Mouse (Mus musculus): ENCODE measurements at regions not wholly inside any gene's neighbourhood (a gene's known extent, or its start where the extent isn't known, plus 50 kb on each side); places are given as distances from the start of the nearest gene placed in this dataset.

DNA sequence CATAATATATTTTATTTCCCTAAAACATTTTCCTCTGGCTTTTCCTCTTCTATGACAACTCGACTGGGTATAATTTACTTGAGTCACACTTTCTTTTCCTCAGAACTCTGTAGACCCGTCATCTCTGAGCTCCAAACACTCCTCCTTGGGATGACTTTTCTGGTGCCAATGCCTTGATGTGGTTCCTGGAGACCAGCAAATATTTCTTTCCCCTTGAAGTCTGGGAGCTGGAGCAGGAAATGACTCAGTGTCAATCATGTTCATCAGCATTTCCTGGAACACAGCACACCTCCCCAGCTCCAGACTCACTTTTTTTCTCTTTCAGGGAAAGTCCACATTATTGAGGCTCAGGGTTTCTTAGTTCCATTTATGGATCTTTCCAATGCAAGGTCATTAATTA, 197.3 kb upstream of the Irx3 start:
- no peak for DNase-seq (ENCODE audit: low spot score)

- DNase-seq (ENCODE audit: low spot score): no peak
Measured at GRCm38 (mm10) chr8:91997892-91998189, 196.0 kb upstream of the Irx3 start.

DNA sequence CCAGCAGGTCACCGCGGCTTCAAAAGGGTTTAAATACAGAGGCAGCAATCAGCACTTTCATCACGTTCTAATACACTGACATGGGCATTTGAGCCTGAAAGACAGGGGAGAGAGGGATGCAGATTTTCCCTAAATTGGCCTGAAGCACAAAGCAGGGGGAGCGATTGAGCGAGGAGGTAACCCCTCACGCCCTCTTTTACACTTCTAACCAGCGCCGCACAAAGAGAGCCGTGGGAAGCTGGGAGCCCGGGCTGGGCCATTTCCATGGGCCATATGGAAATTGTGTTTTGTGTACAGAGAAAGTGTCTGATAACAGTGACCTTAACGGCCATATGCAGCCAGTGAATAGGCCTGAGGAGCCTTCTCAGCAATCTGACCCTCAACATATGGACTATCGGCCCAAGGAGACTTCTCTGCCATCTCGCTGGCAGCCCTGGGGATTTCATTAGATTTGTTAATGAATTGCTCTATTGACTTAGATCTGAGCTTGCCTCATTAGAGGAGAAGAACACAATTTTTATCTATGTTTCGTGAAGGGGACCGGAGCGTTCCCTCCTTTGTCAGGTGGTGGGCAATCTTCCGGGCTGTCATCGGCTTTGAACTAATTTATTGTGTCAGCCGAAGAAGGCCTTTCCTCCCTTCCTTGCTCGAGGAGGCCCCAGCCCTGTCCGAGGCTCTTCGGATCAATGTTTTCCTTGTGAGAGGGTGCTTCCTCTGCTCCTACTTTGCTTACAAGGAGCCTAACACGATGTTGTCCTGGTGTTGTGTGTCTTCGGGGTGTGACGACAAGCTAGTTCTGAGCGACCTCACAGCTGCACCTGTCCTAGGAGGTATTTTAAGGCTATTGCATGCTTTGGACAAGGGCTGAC, 195.4 kb upstream of the Irx3 start:
- no peak for DNase-seq (ENCODE audit: low spot score)

DNA sequence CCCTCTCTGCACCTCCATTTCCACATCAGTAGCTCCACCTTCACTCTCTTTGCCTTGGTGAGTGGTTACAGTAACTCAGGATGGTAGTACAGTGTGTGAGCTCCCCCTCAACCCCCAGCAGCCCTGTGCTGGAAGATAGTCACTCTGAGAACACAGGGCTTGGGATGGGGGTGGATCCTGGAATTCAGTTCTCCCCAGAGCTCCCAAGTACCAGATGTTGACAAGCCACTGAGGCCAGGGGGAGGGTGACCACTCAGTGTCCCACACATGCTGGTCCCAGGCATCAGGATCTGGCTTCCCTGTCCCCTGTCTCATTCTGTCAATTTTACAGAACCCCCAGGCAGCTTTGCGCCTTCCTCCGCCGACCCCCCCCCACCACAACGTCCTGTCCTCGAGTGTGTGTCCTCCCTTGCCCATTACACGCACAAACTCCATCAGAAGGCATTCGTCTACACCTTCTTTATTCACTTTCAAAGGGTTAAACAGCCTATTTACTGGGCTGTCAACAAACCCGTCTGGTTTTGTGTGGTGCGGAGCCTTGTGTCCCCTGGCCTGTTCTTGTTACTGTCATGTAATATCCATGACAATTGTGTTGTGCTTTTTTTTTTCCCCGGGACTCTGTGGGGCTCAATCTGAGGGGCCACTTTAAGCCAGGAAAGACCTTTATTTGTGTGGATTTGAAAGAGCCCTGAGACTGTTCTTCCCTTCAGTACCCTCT, 194.6 kb upstream of the Irx3 start:
- DNase-seq (ENCODE audit: low spot score): no peak

GRCm38 (mm10) chr8:91995407-91996144, 193.7 kb upstream of the Irx3 start:
- DNase-seq (ENCODE audit: low spot score): no peak

GRCm38 (mm10) chr8:91991542-91992452, 189.9 kb upstream of the Irx3 start:
- DNase-seq (ENCODE audit: low spot score): no peak

GRCm38 (mm10) chr8:91990952-91991351, 189.1 kb upstream of the Irx3 start:
- no peak for DNase-seq (ENCODE audit: low spot score)

GRCm38 (mm10) chr8:91990048-91990447, 188.2 kb upstream of the Irx3 start:
- no peak for DNase-seq (ENCODE audit: low spot score)

DNA sequence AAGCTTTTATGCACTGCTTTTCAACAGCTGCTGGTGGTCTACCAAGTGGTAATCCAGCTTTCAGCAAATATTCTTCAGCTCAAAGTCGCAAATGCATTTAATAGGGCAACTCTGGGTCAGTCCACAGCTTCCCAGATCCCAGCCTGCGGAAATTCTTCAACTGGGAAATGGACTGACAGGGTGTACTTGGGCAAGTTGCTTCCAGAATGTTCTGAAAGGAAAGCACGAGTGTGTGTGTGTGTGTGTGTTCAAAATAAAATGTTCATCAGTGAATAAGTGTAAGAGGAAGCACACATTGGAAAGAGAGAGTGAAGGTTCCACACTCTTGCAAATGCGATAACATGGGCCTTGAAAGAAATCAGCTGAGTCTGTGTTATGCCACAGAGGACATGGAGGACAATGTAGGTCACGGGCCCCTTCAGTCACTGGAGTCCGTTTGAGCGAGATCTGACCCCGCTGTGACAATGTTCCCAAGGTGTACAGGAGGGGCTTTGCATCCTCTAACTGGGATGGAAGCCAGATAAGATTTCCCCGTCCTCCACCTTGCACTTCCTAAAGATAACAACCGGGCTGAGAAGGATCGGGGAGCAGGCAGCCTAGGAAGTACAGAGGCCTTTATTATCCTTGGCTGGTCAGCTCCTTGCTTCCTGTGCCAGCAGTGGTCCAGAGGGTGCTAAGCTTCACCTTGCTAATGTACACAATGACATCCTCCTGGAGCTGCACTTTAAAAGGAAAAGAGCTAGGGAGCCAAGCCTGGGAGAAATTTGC, 187.2 kb upstream of the Irx3 start:
- DNase-seq (ENCODE audit: low spot score): no peak

DNA sequence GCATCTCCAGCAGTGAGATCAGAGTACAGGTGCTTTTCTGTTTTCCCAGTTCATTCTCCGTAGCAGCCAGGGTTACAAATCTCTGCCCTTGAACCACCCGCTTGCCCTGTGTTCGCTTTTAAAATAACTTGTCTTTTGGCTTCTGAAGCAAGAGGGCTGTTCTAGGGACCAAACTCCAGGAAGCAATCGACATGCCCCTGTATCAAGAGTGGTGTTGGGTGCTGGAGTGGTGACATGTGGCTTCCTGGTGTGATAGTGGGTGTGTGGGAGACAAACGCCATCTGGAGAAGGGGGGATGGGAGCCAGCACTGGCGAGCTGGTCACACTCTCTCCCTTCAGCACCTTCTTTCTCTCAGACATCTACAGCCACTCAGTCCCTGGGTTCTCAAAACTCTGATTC, 186.0 kb upstream of the Irx3 start:
- DNase-seq (ENCODE audit: low spot score): no peak

DNA sequence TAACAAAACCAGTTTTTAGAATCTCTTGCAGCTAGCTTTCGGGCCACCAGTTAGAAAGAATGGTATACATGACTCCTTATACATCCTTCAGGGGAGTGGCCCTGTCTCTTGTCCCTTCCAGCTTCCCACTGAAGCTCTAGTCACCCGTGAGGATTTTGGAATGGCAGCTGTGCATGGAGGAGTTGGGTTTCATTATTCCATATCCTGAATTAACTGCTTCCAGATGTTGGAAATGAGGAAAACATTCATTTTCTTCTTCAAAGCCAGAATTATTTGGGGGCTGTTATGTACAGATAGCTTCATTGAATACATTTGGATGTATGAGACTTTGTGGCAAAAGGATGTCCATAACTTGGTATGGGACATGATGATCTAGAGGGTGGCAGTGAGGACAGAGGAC, 181.3 kb upstream of the Irx3 start:
- DNase-seq (ENCODE audit: low spot score): no peak

- DNase-seq (ENCODE audit: low spot score): no peak
Measured at GRCm38 (mm10) chr8:91976900-91977585, 175.2 kb upstream of the Irx3 start.

- no peak for DNase-seq (ENCODE audit: low spot score)
Measured at GRCm38 (mm10) chr8:91975460-91975859, 173.6 kb upstream of the Irx3 start.

- DNase-seq (ENCODE audit: low spot score): no peak
Measured at GRCm38 (mm10) chr8:91974636-91975035, 172.8 kb upstream of the Irx3 start.

DNA sequence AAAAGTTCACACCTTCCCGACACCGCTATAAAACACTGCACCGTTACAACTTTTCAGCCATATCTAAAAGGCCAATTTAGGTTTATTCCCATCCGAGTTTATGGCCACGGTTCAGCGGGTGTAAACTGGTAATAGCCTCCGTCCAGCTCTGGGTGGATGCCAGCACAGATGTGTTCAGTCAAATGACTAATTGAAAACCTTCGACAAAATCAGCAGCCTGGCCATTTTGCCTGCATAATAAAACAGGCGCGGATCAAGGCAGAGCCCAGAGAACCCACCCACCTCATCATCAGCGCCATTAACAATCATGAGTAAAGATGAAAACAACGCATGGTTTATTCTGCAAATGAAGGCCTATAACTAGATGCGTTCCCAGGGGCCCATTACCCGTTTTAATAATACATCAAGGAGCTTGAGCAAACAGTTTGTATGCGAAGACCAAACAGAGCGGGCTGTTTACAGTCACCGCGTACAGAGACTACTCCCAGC, 172.1 kb upstream of the Irx3 start:
- no peak for DNase-seq (ENCODE audit: low spot score)

- peak; percentile 18 for DNase-seq (ENCODE audit: low spot score)
Measured at GRCm38 (mm10) chr8:91967407-91967806, 165.5 kb upstream of the Irx3 start.

DNA sequence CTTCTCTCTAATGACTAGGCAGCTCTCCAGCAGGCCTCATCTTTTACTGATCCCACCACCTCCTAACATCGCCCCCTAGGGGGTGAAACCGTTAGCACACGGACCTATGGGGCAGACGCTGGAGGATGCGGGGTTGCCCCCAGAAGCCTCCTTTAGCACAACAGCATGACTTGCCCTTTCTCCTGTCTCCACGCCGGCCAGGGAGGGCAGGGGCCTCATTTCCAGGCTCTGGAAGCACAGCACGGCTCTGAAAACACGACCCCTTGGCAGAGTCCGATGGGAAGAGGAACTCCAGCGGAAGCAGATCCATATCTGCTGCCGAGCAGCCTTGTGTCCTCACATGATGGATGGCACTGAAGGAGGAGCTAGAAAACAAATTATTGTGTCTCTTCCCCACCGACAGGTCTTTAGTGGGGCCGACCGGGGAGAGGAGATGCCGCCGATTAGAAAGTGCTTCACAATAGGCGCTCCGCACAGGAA, 165.1 kb upstream of the Irx3 start:
- peak; percentile 54 for DNase-seq (ENCODE audit: low spot score)

- DNase-seq (ENCODE audit: low spot score): no peak
Measured at GRCm38 (mm10) chr8:91961696-91962095, 159.8 kb upstream of the Irx3 start.

- no peak for DNase-seq (ENCODE audit: low spot score)
Measured at GRCm38 (mm10) chr8:91955170-91955569, 153.3 kb upstream of the Irx3 start.

DNA sequence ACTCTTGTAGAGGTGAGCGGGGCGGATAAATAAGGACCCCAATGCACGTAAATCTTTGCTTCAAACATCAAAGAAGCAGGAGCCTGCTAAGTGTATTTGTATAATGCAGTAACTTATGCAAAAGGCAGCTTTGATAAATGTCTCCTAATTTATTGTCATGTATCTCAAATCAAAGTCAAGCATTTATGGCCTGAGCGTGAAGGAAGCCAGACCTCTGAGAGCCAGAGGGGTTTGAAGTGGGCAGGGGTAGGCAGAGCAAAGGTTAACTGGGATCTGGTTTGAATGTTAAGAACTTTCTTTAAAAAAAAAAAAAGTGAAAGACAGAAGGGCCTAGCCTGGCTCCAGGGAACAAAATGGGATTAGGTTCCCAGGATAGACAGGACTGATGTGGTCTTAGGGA, 151.1 kb upstream of the Irx3 start:
- no peak for DNase-seq (ENCODE audit: low spot score)
